Mouse (Mus musculus): Measurements from ENCODE around the gene Lst1. TPM values are rescaled to one million over a fixed set of nuclear protein-coding genes. Genes with fewer than 3 reads are reported as not detected.

The Lst1 gene
- total RNA-seq, 4 experiments from 2014 or later, result 6.5 to 10.1 (median 7.9) TPM

DNA sequence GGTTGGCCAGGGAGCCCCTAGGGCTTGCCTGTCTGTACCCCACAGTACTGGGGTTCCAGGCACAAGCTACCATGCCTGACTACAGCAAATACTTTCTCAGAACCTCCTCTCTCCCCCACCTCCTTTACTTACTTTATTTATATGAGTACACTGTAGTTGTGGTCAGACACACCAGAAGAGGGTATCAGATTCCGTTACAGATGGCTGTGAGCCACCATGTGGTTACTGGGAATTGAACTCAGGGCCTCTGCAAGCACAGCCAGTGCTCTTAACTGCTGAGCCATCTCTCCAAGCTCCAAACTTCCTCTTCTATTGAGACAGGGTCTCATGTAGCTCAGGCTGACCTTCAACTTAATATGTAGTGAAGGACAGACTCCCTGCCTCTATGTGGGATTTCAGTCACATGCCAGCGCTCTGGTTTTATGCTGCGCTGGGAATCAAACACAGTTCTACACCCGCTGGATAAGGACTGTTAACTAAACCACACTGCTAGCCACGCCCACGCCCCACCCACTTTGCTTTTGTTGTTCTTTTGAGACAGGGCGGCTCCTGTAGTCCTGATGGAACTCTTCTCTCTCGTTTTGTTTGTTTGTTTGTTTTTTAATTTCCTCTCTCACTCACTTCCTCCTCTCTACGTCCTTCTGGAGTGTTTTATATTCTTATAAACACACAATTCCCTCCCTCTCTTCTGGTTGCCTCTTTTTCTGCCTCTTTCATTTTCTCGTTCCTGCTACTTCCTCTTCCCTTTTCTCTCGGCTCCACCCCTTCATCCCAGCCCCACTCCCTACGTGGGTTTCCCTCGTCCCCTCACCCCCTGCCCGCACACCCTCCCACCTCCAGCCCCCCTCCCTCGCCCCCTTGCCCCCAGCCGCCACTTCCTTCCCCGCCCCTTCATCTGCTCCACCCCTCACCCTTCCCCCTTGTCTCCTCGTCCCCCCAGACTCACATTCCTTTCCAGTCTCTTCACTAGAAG lies 2.3 kb downstream of the Lst1 start:
- DNase-seq (ENCODE audit: low spot score in 2 of 2), result no peak

DNA sequence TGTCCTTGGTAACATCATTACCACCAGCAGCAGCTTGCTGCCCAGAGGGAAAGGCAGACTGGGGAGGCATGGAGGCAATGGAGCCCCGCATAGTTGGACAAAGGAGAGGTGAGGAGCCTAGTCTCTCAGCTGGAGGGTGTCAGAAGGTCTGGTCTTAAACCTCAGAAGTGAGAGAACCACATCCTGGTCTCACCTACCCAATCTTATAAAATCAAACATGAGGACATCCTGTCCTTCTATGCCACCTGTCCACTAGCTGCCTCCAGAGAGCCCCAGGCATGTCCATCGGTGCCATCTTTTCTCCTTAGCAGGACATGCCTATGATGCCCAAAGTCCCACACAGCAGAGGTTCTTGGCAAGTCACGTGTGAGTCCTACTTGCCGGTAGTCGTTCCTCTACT lies 8.1 kb downstream of the Lst1 start:
- DNase-seq (ENCODE audit: low spot score in 2 of 2), result no peak

DNA sequence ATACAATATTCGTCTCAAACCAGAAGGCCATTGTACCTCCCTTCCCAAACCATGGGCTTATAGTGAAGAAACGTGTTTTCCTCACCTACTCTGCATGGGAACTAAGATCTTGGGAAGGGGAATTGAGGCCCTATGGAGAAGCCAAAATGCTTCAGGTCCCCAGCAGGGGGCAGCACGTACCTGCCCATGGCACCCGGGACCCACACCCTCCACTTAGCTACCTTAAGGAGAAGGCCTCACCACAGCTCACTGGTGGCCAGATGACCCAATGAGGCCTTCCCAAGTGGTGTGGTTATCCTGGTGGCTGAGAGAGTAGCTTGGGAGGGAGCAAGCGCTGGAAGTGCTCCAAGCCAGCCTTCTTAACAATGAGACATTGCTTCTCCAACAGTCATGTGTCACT lies 9.7 kb downstream of the Lst1 start:
- DNase-seq (ENCODE audit: low spot score in 2 of 2), result no peak

- DNase-seq (ENCODE audit: low spot score in 2 of 2), result no peak
Measured at GRCm38 (mm10) chr17:35175968-35176367, 12.3 kb downstream of the Lst1 start, which contains the start of gene Aif1. Aif1 (minus strand) TSS chr17:35176068.

GRCm38 (mm10) chr17:35175382-35175781 lies 12.9 kb downstream of the Lst1 start:
- no peak for DNase-seq (ENCODE audit: low spot score in 2 of 2)

- no peak for DNase-seq (ENCODE audit: low spot score in 2 of 2)
Measured at GRCm38 (mm10) chr17:35174201-35174977, 13.8 kb downstream of the Lst1 start.

DNA sequence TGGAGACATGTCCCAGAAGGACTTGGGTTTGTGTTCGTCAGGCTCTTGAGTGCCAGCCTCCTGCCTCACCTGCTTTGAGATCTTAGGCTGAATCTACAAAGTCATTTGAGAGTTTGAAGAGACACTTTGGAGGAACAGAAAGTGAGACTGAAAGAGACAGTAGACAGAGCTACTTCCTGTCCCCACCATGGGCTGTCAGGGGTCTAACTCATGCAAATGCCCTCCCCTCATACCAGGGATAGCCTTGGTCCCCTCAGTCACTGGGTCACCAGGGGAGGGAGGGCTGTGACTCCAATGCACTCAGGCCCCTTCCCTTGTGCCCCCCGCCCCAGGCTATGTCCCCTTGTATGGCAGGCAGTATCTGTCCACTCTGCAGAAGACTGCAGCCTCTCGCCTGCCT lies 14.9 kb downstream of the Lst1 start:
- no peak for DNase-seq (ENCODE audit: low spot score in 2 of 2)

- peak in 1 of 2 experiments; percentile 72 for DNase-seq (ENCODE audit: low spot score in 2 of 2)
Measured at GRCm38 (mm10) chr17:35172445-35173234, 15.6 kb downstream of the Lst1 start.

DNA sequence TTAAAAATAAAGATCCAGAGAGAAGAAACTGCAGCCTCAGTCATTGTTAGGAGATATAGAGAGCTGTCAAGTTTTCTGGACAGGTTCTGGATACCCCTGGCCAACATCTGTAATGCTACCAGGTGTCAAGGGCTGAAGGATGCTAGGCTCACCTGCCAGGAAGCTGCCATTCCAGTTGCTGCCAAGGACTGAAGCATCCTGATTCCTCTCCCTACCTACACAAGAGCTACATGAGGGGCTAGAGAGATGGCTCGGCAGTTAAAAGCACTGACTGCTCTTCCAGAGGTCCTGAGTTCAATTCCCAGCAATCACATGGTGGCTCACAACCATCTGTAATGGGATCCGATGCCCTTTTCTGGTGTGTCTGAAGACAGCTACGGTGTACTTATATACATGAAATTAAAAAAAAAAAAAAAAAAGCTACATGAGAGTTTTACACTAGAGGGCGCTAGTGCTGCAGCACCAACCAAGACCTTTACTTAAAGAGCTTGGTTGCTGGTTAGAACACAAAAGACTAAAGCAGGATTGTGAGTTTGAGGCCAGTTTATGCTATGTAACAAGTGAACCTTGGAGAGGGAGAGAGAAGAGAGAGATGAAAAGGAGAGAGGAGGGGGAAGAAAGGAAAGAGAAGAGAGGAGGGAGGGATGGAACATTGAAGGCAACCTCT lies 19.6 kb downstream of the Lst1 start:
- no peak for DNase-seq (ENCODE audit: low spot score in 2 of 2)

GRCm38 (mm10) chr17:35167794-35168193 lies 20.4 kb downstream of the Lst1 start:
- peak in 1 of 2 experiments; percentile 50 for DNase-seq (ENCODE audit: low spot score in 2 of 2)

DNA sequence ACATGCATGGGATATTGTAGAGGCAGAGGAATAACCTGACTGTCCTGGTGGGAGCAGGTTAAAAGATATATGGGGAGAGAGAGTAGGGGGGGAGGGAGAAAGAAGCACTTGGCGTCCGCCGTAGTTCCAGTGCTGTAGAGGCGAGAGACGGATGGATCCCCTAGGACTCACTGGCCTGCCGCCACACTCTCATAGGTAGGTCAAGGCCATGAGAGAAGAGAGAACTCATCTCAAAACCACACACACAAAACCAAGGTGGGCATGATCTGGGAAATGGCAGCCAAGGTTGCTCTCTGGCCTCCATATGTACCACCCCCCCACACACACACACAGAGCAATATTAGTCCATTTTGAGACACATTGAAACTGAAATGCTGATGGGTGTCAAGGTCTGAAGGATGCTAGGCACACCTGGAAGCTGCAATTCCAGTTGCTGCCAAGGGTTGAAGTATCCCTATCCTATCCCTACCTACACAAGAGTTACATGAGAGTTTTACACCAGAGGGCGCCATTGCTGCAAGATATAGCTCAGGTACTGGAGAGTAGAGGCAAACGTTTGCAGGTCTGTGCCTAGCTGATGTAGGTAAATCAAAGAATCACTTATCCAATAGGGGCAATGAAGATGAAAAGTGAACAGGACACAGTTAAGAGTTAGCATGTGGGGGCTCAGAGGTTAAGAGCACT lies 21.7 kb downstream of the Lst1 start:
- DNase-seq (ENCODE audit: low spot score in 2 of 2), result peak in 1 of 2 experiments; percentile 70

- DNase-seq (ENCODE audit: low spot score in 2 of 2), result no peak
Measured at GRCm38 (mm10) chr17:35165451-35166155, 22.6 kb downstream of the Lst1 start.

- peak; percentile 98 to 99 for DNase-seq (ENCODE audit: low spot score in 2 of 2)
Measured at GRCm38 (mm10) chr17:35164568-35165450, 23.4 kb downstream of the Lst1 start, which contains the start of gene Prrc2a. Prrc2a (minus strand) TSS chr17:35164897.

GRCm38 (mm10) chr17:35164218-35164567 lies 24.0 kb downstream of the Lst1 start:
- DNase-seq (ENCODE audit: low spot score in 2 of 2), result no peak

- no peak for DNase-seq (ENCODE audit: low spot score in 2 of 2)
Measured at GRCm38 (mm10) chr17:35163326-35164081, 24.7 kb downstream of the Lst1 start.

DNA sequence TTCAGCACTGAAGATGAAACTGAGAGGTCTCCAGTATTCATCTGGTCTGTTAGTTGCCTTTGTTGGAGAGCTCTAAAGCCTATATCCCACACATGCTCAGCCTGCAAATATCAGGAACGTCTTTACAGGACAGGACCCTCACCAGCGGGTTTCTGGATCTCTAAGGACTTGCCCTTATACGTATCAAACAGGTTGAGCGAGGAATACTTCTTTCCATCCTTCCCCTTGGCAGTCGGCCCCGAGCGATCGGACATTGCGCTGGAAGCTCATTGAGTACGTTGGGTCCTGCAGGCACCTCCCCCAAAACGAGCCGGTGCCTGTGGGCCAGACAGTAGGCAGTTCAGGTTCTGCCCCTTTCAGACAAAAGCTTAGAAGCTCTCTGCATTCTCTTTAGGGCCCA lies 25.5 kb downstream of the Lst1 start:
- DNase-seq (ENCODE audit: low spot score in 2 of 2), result no peak

- DNase-seq (ENCODE audit: low spot score in 2 of 2), result no peak
Measured at GRCm38 (mm10) chr17:35162121-35162520, 26.1 kb downstream of the Lst1 start.

DNA sequence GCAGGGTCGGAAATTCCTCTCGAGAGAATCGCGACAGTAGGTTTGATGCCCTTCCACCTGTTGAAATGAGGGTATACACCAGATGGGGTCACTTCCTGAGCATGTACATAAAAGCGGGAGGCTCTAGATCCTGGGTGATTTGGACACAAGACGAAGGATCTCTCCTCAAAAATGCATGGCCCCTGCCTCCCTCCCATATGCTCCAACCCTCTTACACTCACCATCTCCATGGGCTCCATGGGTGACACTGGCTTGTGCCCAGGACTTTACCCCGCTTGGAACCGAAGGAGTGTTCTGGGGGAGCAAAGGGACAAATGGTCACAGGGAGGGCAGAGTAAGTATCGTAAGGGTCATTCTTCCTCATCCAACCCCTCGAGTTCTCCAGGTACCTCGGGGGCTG lies 26.8 kb downstream of the Lst1 start:
- DNase-seq (ENCODE audit: low spot score in 2 of 2), result no peak

Measured in left cerebral cortex, adult 8-10 months (tissue).